Mouse (Mus musculus) cerebellum, adult 8-10 months (tissue): ENCODE measurements around the gene Xrcc1.

Experiments
- DNase-seq: peaks from one replicate; pipeline ENCODE4 v3.0.0; 2022

The Xrcc1 gene

GRCm38 (mm10) chr7:24529580-24529979 lies 16.5 kb upstream of the Xrcc1 start:
- DNase-seq, result no peak

GRCm38 (mm10) chr7:24530062-24530931 lies 15.8 kb upstream of the Xrcc1 start, which contains the start of gene Irgq:
Gene Irgq, plus strand, starts transcription at chr7:24530689.
- peak; percentile 99 for DNase-seq

- DNase-seq, result peak; percentile 76
Observed at GRCm38 (mm10) chr7:24531211-24531971, 14.7 kb upstream of the Xrcc1 start.

- no peak for DNase-seq
Observed at GRCm38 (mm10) chr7:24533031-24533571, 13.0 kb upstream of the Xrcc1 start.

- DNase-seq, result no peak
Observed at GRCm38 (mm10) chr7:24533806-24534205, 12.3 kb upstream of the Xrcc1 start.

GRCm38 (mm10) chr7:24534301-24534700 lies 11.8 kb upstream of the Xrcc1 start:
- DNase-seq, result no peak

GRCm38 (mm10) chr7:24537081-24537480 lies 9.0 kb upstream of the Xrcc1 start:
- no peak for DNase-seq

GRCm38 (mm10) chr7:24537591-24537990 lies 8.5 kb upstream of the Xrcc1 start:
- DNase-seq, result peak; percentile 70

GRCm38 (mm10) chr7:24538154-24538553 lies 7.9 kb upstream of the Xrcc1 start:
- no peak for DNase-seq

GRCm38 (mm10) chr7:24538701-24539100 lies 7.4 kb upstream of the Xrcc1 start:
- DNase-seq, result no peak

GRCm38 (mm10) chr7:24539686-24540085 lies 6.4 kb upstream of the Xrcc1 start:
- DNase-seq, result no peak

GRCm38 (mm10) chr7:24544506-24544905 lies 1.6 kb upstream of the Xrcc1 start:
- DNase-seq, result no peak

- DNase-seq, result peak; percentile 99
Observed at GRCm38 (mm10) chr7:24546634-24547389, 723 bp downstream of the Xrcc1 start.

GRCm38 (mm10) chr7:24547534-24548036 lies 1.5 kb downstream of the Xrcc1 start:
- no peak for DNase-seq

- DNase-seq, result no peak
Observed at GRCm38 (mm10) chr7:24551985-24552759, 6.1 kb downstream of the Xrcc1 start.

GRCm38 (mm10) chr7:24555786-24556185 lies 9.7 kb downstream of the Xrcc1 start:
- DNase-seq, result no peak

GRCm38 (mm10) chr7:24561450-24561849 lies 15.4 kb downstream of the Xrcc1 start:
- DNase-seq, result no peak

- DNase-seq, result no peak
Observed at GRCm38 (mm10) chr7:24563191-24563836, 17.2 kb downstream of the Xrcc1 start.

GRCm38 (mm10) chr7:24563837-24564206 lies 17.7 kb downstream of the Xrcc1 start:
- no peak for DNase-seq

GRCm38 (mm10) chr7:24564607-24565265 lies 18.6 kb downstream of the Xrcc1 start:
- DNase-seq, result peak; percentile 76

GRCm38 (mm10) chr7:24565627-24566026 lies 19.5 kb downstream of the Xrcc1 start:
- DNase-seq, result no peak
